In the genomic region with DNA sequence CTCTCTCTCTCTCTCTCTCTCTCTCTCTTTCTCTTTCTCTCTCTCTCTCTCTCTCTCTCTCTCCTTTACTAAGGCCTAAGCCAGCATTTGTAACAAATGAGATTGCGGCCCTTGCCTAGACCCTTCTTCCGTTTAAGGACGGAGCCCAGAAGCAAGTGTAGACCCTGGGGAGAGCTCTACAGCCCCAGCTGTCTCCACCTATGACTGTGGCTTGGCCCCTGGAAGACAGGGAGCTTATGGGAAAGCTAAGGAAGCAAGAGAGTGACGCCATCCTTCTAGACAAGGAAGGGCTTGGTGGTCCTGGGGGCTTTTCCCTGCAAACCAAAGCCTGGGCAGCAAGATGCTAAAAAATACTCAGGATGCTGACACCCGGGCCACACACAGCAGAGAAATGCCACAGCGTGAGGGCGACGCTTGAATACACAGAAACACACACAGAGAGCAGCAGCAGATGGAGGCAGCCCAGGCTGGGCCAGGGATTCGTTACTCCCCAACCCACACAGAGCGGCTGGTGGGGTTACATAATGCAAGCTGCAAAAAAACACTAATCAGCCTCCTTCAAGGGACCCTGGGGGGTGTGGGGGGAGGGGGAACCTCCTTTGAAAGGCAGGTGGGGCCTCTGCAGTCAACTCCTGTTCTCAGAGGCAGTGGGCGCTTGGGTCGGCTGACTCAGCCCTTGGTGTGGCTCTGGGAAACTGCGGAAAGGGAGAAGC, we compare ENCODE assay signal across 9 mouse cellular contexts.
DNase-seq lines count a peak whose midpoint lies in the region; ATAC-seq and TF ChIP-seq lines count a peak whose summit lies in the region.
"Had no signal": no experiment of that assay in that cellular context is flagged by ENCODE, and none has a peak within 500 bp of the region (broad histone marks: within the 10 kb centered on the region; RNA-seq: fewer than 3 reads in every experiment).

No protein-coding gene starts in this region.

- no peaks in the 10 kb centered on the region for H3K27me3 ChIP-seq in forebrain, embryonic 13.5 days

- H3K27ac ChIP-seq in forebrain, embryonic 13.5 days, result peak overlapping the region; percentile 59
- no peak overlapping the region for H3K27ac ChIP-seq in gastrocnemius, adult 2 months
- H3K27ac ChIP-seq: liver, embryonic 14.5 days had no signal

- WGBS in forebrain, embryonic 13.5 days, result 3% methylated on average over 13 of the region's 13 CpGs

- H3K4me3 ChIP-seq in forebrain, embryonic 13.5 days, result no peak overlapping the region
- no peak overlapping the region for H3K4me3 ChIP-seq in gastrocnemius, adult 2 months

- H3K9me3 ChIP-seq in forebrain, embryonic 13.5 days (replicated peaks), result no peaks in the 10 kb centered on the region

- ATAC-seq in forebrain, embryonic 13.5 days, result peak; percentile 77

- H3K9ac ChIP-seq in forebrain, embryonic 13.5 days, result peak overlapping the region; percentile 21; the same call in 1 of the 2 replicates
- H3K9ac ChIP-seq: liver, embryonic 14.5 days had no signal

- intact Hi-C loops in gastrocnemius, adult 2 months (cut with DNase I), result no loop called here

- TF ChIP-seq CTCF in gastrocnemius, adult 2 months (IDR thresholded peaks at IDR 0.05), result no peak

- H3K4me2 ChIP-seq in forebrain, embryonic 13.5 days, result peak overlapping the region; percentile 28
- H3K4me2 ChIP-seq: heart, embryonic 11.5 days had no signal

- peak; percentile 74 for DNase-seq in cerebellum, adult 8-10 months
- DNase-seq in layer of hippocampus, adult 9-11 months, result peak; percentile 90
- DNase-seq in retina, embryonic 14.5 days (ENCODE audit: low spot score), result peak; percentile 68
- no peak for DNase-seq in adrenal gland, postnatal 36 days
- DNase-seq in gastrocnemius, adult 2 months, result no peak
- DNase-seq in spleen, adult 18-20 months, result no peak

- H3K36me3 ChIP-seq in forebrain, embryonic 13.5 days (ENCODE audit: poor library complexity, severe bottlenecking), result no peaks in the 10 kb centered on the region

- H3K4me1 ChIP-seq in forebrain, embryonic 13.5 days, result peaks cover 7% of the 10 kb centered on the region

Comparison
In these comparisons a context has a peak if more than half of its experiments do, and no peak if none do; other contexts are left out.
1. DNase-seq: peak in cerebellum, adult 8-10 months (single experiment), layer of hippocampus, adult 9-11 months (single experiment) and retina, embryonic 14.5 days (single experiment); none in adrenal gland, postnatal 36 days (0 of 2), gastrocnemius, adult 2 months (single experiment) and spleen, adult 18-20 months (0 of 2).